16 mouse cellular contexts compared by ENCODE assay signal in the genomic region with DNA sequence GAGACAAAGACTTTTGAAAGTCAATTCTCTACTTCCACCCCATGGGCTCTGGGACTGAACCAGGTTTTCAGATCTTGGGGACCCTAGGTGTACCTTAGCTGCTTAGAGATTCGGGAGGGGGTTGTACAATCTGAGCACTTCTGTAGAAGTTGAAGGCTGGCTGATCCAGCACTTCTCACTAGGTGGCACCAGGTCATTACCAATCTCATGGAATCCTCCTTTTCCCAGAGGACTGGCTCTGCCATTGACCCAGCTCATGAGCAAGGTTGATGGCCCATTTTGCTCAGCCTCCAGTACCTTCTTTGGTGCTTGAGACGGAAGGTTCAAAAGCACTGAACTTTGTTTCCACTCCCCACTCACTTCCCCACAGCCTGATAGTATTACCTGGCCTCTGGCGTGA. TPM values are rescaled to one million over a fixed set of nuclear protein-coding genes. Genes with fewer than 3 reads are reported as not detected.
A peak's percentile ranks its signal among the peaks of the same experiment; 100 is the strongest.
DNase-seq lines count a peak whose midpoint lies in the region; ATAC-seq and TF ChIP-seq lines count a peak whose summit lies in the region.
"Had no signal": no experiment of that assay in that cellular context is flagged by ENCODE, and none has a peak within 500 bp of the region (broad histone marks: within the 10 kb centered on the region; RNA-seq: fewer than 3 reads in every experiment).

No protein-coding gene starts in this region.

- WGBS in heart, adult 2 months, result 70% methylated on average over 3 of the region's 3 CpGs
- 84% methylated on average over 3 of the region's 3 CpGs for WGBS in midbrain, postnatal 0 days
- 72% methylated on average over 3 of the region's 3 CpGs for WGBS in midbrain, embryonic 11.5 days
- 61% methylated on average over 3 of the region's 3 CpGs for WGBS in small intestine, adult 2 months

- no peak overlapping the region for H3K9ac ChIP-seq in heart, adult 2 months (ENCODE audit: low read depth, low read length)
- H3K9ac ChIP-seq in midbrain, postnatal 0 days (replicated peaks; ENCODE audit: low read length, poor library complexity, severe bottlenecking), result no peak overlapping the region
- no peak overlapping the region for H3K9ac ChIP-seq in midbrain, embryonic 11.5 days (ENCODE audit: low read length)
- H3K9ac ChIP-seq: hindbrain, embryonic 15.5 days had no signal

- no peak overlapping the region for H3K4me2 ChIP-seq in midbrain, postnatal 0 days (ENCODE audit: low read depth, low read length, poor library complexity, severe bottlenecking)
- no peak overlapping the region for H3K4me2 ChIP-seq in midbrain, embryonic 11.5 days
- H3K4me2 ChIP-seq: hindbrain, embryonic 15.5 days; liver, embryonic 11.5 days had no signal

- H3K9me3 ChIP-seq in midbrain, postnatal 0 days (ENCODE audit: low read length), result no peaks in the 10 kb centered on the region
- H3K9me3 ChIP-seq in midbrain, embryonic 11.5 days (ENCODE audit: control insufficient read depth, low read length), result no peaks in the 10 kb centered on the region
- H3K9me3 ChIP-seq: hindbrain, embryonic 15.5 days had no signal

- TF ChIP-seq POLR2A in heart, adult 2 months (IDR thresholded peaks at IDR 0.05; ENCODE audit: insufficient read depth, low read depth, low read length), result no peak
- TF ChIP-seq POLR2A in small intestine, adult 2 months (IDR thresholded peaks at IDR 0.05; ENCODE audit: low read depth, low read length), result no peak

- intact Hi-C loops in heart, adult 2 months (cut with DNase I), result no loop called here

- ATAC-seq in midbrain, postnatal 0 days (ENCODE audit: low FRiP score), result no peak
- ATAC-seq in midbrain, embryonic 11.5 days (ENCODE audit: low FRiP score), result no peak

- H3K4me3 ChIP-seq in heart, adult 2 months, result no peak overlapping the region
- H3K4me3 ChIP-seq in midbrain, postnatal 0 days (ENCODE audit: low read depth, low read length), result no peak overlapping the region
- H3K4me3 ChIP-seq in midbrain, embryonic 11.5 days (ENCODE audit: low read depth, low read length), result no peak overlapping the region
- no peak overlapping the region for H3K4me3 ChIP-seq in small intestine, adult 2 months (ENCODE audit: low read depth, low read length)
- H3K4me3 ChIP-seq: hindbrain, embryonic 15.5 days had no signal

- H3K27ac ChIP-seq in heart, adult 2 months, result no peak overlapping the region
- no peak overlapping the region for H3K27ac ChIP-seq in midbrain, postnatal 0 days (ENCODE audit: low read depth, low read length)
- H3K27ac ChIP-seq in midbrain, embryonic 11.5 days (ENCODE audit: low read depth, low read length), result no peak overlapping the region
- no peak overlapping the region for H3K27ac ChIP-seq in small intestine, adult 2 months (ENCODE audit: insufficient read depth, low read depth, low read length)
- H3K27ac ChIP-seq: hindbrain, embryonic 15.5 days had no signal

- TF ChIP-seq CTCF in heart, adult 2 months (IDR thresholded peaks at IDR 0.05), result peak; percentile 66
- peak; percentile 67 for TF ChIP-seq CTCF in midbrain, postnatal 0 days (IDR thresholded peaks at IDR 0.05)
- TF ChIP-seq CTCF in small intestine, adult 2 months (IDR thresholded peaks at IDR 0.05; ENCODE audit: extremely low read depth, insufficient read length, insufficient replicate concordance, low read depth, low read length), result peak; percentile 32; the same call in 1 of the 2 replicates

- DNase-seq in heart, adult 2 months, result no peak
- no peak for DNase-seq in heart, adult 8-10 months (ENCODE audit: low spot score)
- DNase-seq in midbrain, postnatal 0 days (ENCODE audit: low spot score), result peak; percentile 59
- DNase-seq in midbrain, embryonic 11.5 days (ENCODE audit: low spot score, missing footprints), result no peak
- DNase-seq in embryo, embryonic 10.5 days (ENCODE audit: low spot score), result peak; percentile 25
- DNase-seq in spleen, adult 18-20 months, result no peak
- DNase-seq in gastrocnemius, postnatal 25 days, result no peak

- no peak for TF ChIP-seq EP300 in heart, adult 2 months (IDR thresholded peaks at IDR 0.05; ENCODE audit: insufficient read depth, low read depth, low read length)

- no peaks in the 10 kb centered on the region for H3K36me3 ChIP-seq in heart, adult 2 months (ENCODE audit: control insufficient read depth, insufficient read depth, low read length)
- no peaks in the 10 kb centered on the region for H3K36me3 ChIP-seq in midbrain, postnatal 0 days (ENCODE audit: insufficient read depth, low read length)
- no peaks in the 10 kb centered on the region for H3K36me3 ChIP-seq in midbrain, embryonic 11.5 days (ENCODE audit: control insufficient read depth, insufficient read depth, low read length)
- no peaks in the 10 kb centered on the region for H3K36me3 ChIP-seq in small intestine, adult 2 months (ENCODE audit: control insufficient read depth, insufficient read depth, low read length)
- H3K36me3 ChIP-seq: G1E; hindbrain, embryonic 15.5 days had no signal

- no peaks in the 10 kb centered on the region for H3K79me2 ChIP-seq in heart, adult 2 months (replicated peaks; ENCODE audit: control insufficient read depth, insufficient read depth, low read length)

- no peaks in the 10 kb centered on the region for H3K4me1 ChIP-seq in heart, adult 2 months (ENCODE audit: control insufficient read depth, insufficient read depth, low read length)
- no peaks in the 10 kb centered on the region for H3K4me1 ChIP-seq in midbrain, postnatal 0 days (ENCODE audit: insufficient read depth, low read length)
- no peaks in the 10 kb centered on the region for H3K4me1 ChIP-seq in midbrain, embryonic 11.5 days (ENCODE audit: control insufficient read depth, insufficient read depth, low read length)
- no peaks in the 10 kb centered on the region for H3K4me1 ChIP-seq in small intestine, adult 2 months (ENCODE audit: control insufficient read depth, insufficient read depth, insufficient read length, low read length)
- H3K4me1 ChIP-seq: hindbrain, embryonic 15.5 days had no signal

- H3K27me3 ChIP-seq in heart, adult 2 months (ENCODE audit: control insufficient read depth, insufficient read depth, low read length), result no peaks in the 10 kb centered on the region
- no peaks in the 10 kb centered on the region for H3K27me3 ChIP-seq in midbrain, postnatal 0 days (ENCODE audit: insufficient read depth, low read length)
- no peaks in the 10 kb centered on the region for H3K27me3 ChIP-seq in midbrain, embryonic 11.5 days (ENCODE audit: control insufficient read depth, insufficient read depth, low read length)
- H3K27me3 ChIP-seq in small intestine, adult 2 months (ENCODE audit: control insufficient read depth, insufficient read depth, low read length), result no peaks in the 10 kb centered on the region
- H3K27me3 ChIP-seq: hindbrain, embryonic 15.5 days had no signal

RNA-seq across cellular contexts. Expression of a gene that starts 18.1 kb away (rescaled TPM):
- not detected for total RNA-seq in heart, adult 2 months (2021)
- polyA plus RNA-seq in heart, adult 2 months (2012; rRNA removed), result not detected in 2 replicates
- not detected for total RNA-seq in heart, adult 8-10 months (2022)
- total RNA-seq in midbrain, postnatal 0 days (2014; rRNA removed), result not detected in 2 replicates
- not detected in 2 replicates for polyA plus RNA-seq in midbrain, postnatal 0 days (2015; fragmentation: Nextera tagmentation; extraction: Ambion mirVana)
- polyA plus RNA-seq in midbrain, embryonic 11.5 days (2014; fragmentation: Nextera tagmentation; extraction: Ambion mirVana), result not detected in 2 replicates
- polyA plus RNA-seq in small intestine, adult 2 months (2012; rRNA removed), result not detected in 2 replicates
- total RNA-seq in gastrocnemius, postnatal 25 days (2021), result not detected
- total RNA-seq: common myeloid progenitor, adult 5-6 weeks; G1E; granulocyte monocyte progenitor cell, adult 5-6 weeks; layer of hippocampus, postnatal 14 days had no signal
- polyA plus RNA-seq: forebrain, embryonic 11.5 days; G1E; hindbrain, embryonic 15.5 days; liver, embryonic 11.5 days; stomach, embryonic 16.5 days had no signal

RNA-seq across cellular contexts. Expression of a gene that starts 22.1 kb away (rescaled TPM):
- total RNA-seq in heart, adult 2 months (2021), result under 1 TPM; 0.68 to 0.97 TPM
- 0.29 and 0.31 TPM in 2 replicates for polyA plus RNA-seq in heart, adult 2 months (2012; rRNA removed)
- 1 to 10 TPM; 1.0 to 1.1 (median 1.0) TPM for total RNA-seq in heart, adult 8-10 months (2022)
- total RNA-seq in midbrain, postnatal 0 days (2014; rRNA removed), result 5.5 and 7.2 TPM in 2 replicates
- 3.4 and 4.3 TPM in 2 replicates for polyA plus RNA-seq in midbrain, postnatal 0 days (2015; fragmentation: Nextera tagmentation; extraction: Ambion mirVana)
- 1.9 and 3.0 TPM in 2 replicates for polyA plus RNA-seq in midbrain, embryonic 11.5 days (2014; fragmentation: Nextera tagmentation; extraction: Ambion mirVana)
- 0.60 and 2.2 TPM in 2 replicates for polyA plus RNA-seq in small intestine, adult 2 months (2012; rRNA removed)
- total RNA-seq in gastrocnemius, postnatal 25 days (2021), result under 1 TPM in 1 of 2 experiments, not detected in 1; 0.51 TPM
- total RNA-seq: common myeloid progenitor, adult 5-6 weeks had no signal
- polyA plus RNA-seq: G1E had no signal

RNA-seq across cellular contexts. Expression of a gene that starts 48.2 kb away (rescaled TPM):
- total RNA-seq in heart, adult 2 months (2021), result not detected
- not detected in 2 replicates for polyA plus RNA-seq in heart, adult 2 months (2012; rRNA removed)
- total RNA-seq in heart, adult 8-10 months (2022), result not detected
- total RNA-seq in midbrain, postnatal 0 days (2014; rRNA removed), result not detected in 2 replicates
- polyA plus RNA-seq in midbrain, postnatal 0 days (2015; fragmentation: Nextera tagmentation; extraction: Ambion mirVana), result not detected in 2 replicates
- not detected in 2 replicates for polyA plus RNA-seq in midbrain, embryonic 11.5 days (2014; fragmentation: Nextera tagmentation; extraction: Ambion mirVana)
- polyA plus RNA-seq in small intestine, adult 2 months (2012; rRNA removed), result 2.5 TPM in 1 of 2 replicates, not detected in the other
- not detected for total RNA-seq in gastrocnemius, postnatal 25 days (2021)
- total RNA-seq: common myeloid progenitor, adult 5-6 weeks; granulocyte monocyte progenitor cell, adult 5-6 weeks; layer of hippocampus, postnatal 14 days had no signal
- polyA plus RNA-seq: forebrain, embryonic 11.5 days; G1E had no signal

Comparison
In these comparisons a context has a peak if more than half of its experiments do, and no peak if none do; other contexts are left out.
1. DNase-seq: peak in midbrain, postnatal 0 days (single experiment) and embryo, embryonic 10.5 days (single experiment); none in heart, adult 2 months (0 of 2), heart, adult 8-10 months (single experiment), midbrain, embryonic 11.5 days (single experiment), spleen, adult 18-20 months (0 of 2) and gastrocnemius, postnatal 25 days (single experiment).
2. Peak in every context shown above with its lines, with median percentiles within 50 percentile points of each other: CTCF ChIP-seq.